Mouse (Mus musculus) liver, adult 2 months (tissue): ENCODE measurements around the gene Cd247. TPM values are rescaled to one million over a fixed set of nuclear protein-coding genes. Genes with fewer than 3 reads are reported as not detected.

Source experiments
- DNase-seq: peaks from one replicate; pipeline ENCODE4 v3.0.0-alpha.2; 2011; ENCODE audit warnings: low read depth, low spot score; ENCODE audit errors: extremely low read depth
- H3K27ac ChIP-seq: fragments of 200-500 bp; replicated peaks from 2 replicates; pipeline ENCODE4 v1.5.1; 2012; ENCODE audit warnings: low read depth, mild to moderate bottlenecking, control low read depth, inconsistent platforms, low read length; ENCODE audit not compliant: insufficient read depth
- H3K27me3 ChIP-seq: fragments of 200-500 bp; 2 replicates; pipeline ENCODE4 v1.6.1; 2012; ENCODE audit warnings: mild to moderate bottlenecking, moderate library complexity, low read length, inconsistent platforms; ENCODE audit not compliant: control insufficient read depth, insufficient read depth
- H3K36me3 ChIP-seq: fragments of 200-500 bp; 2 replicates; pipeline ENCODE4 v1.6.1; 2012; ENCODE audit warnings: low read length, inconsistent platforms; ENCODE audit not compliant: control insufficient read depth, insufficient read depth
- H3K4me1 ChIP-seq: fragments of 200-500 bp; 2 replicates; pipeline ENCODE4 v1.6.1; 2011; ENCODE audit warnings: low read length; ENCODE audit not compliant: control insufficient read depth, insufficient read depth
- H3K4me3 ChIP-seq: fragments of 200-500 bp; 2 replicates; pipeline ENCODE4 v1.5.1; 2011; ENCODE audit warnings: low read depth, mild to moderate bottlenecking, control low read depth, low read length, moderate library complexity; ENCODE audit not compliant: insufficient read depth
- H3K79me2 ChIP-seq: fragments of 200-500 bp; 2 replicates; pipeline ENCODE4 v1.6.1; 2012; ENCODE audit warnings: inconsistent platforms, mild to moderate bottlenecking, low read length, moderate library complexity; ENCODE audit not compliant: control insufficient read depth, insufficient read depth
- H3K9ac ChIP-seq: fragments of 200-500 bp; 2 replicates; pipeline ENCODE4 v1.6.1; 2012; ENCODE audit warnings: low read depth, mild to moderate bottlenecking, control low read depth, inconsistent platforms, low read length
- CTCF ChIP-seq: fragments of 200-500 bp; IDR thresholded peaks from 2 replicates; pipeline ENCODE4 v1.5.1; 2011; ENCODE audit warnings: low read depth, low read length, control low read depth
- POLR2A ChIP-seq: fragments of 200-500 bp; IDR thresholded peaks from 2 replicates; pipeline ENCODE4 v1.6.1; 2011; ENCODE audit warnings: low read length, control low read depth; ENCODE audit not compliant: insufficient read depth; ENCODE audit errors: extremely low read depth
- WGBS: fragments of 180-500 bp; shearing (Covaris S2); methylation state at CpG from one replicate; pipeline ENCODE4 v1.1.7; 2018; 5-methylcytosine and 5-hydroxymethylcytosine counted together
- polyA plus RNA-seq: library from polyadenylated mRNA; depleted of rRNA; stranded (reverse); fragments of >200 nt; gene quantifications from 2 replicates; pipeline ENCODE4 v1.2.3, GENCODE M21; 2012
- total RNA-seq: library from RNA; depleted of rRNA; stranded (reverse); fragments of >200 nt; gene quantifications from 2 replicates; pipeline ENCODE4 v1.2.3, GENCODE M21; 2014

Cd247 gene
- total and polyA plus RNA-seq, 2 experiments: 0.55 to 0.64 TPM

DNA sequence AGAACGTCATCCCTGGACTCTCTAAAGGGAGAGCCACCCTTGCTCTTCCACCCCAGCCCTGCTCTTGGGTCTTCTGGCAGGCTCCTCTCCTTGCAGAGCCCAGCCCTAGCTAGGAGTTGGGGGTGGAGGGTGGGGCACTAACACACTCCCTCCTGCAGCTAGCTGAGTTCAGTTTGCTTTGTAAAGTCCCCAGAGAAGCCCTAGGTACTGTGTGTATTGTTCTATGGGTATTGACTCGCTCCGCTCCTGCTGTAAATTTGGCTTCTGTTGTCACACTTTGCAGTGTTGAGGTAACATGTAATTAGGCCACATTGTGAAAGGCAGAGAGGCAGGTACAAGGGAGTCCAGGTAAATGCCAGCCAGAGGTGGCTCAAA lies 72.7 kb downstream of the Cd247 start:
- Histone ChIP-seq H3K9ac (no peak overlapping the region), H3K4me3 (no peak overlapping the region), H3K27ac (no peak overlapping the region), H3K36me3 (no peaks in the 10 kb centered on the region; the same call in 1 of the 2 replicates), H3K27me3 (no peaks in the 10 kb centered on the region), H3K4me1 (no peaks in the 10 kb centered on the region), H3K79me2 (no peaks in the 10 kb centered on the region)
- DNase-seq: no peak
- WGBS: 76% methylated on average over 3 of the region's 3 CpGs
- TF ChIP-seq CTCF (no peak), POLR2A (no peak)

- TF ChIP-seq POLR2A (no peak), CTCF (no peak)
- Histone ChIP-seq H3K9ac (no peak overlapping the region), H3K4me1 (no peaks in the 10 kb centered on the region), H3K27me3 (no peaks in the 10 kb centered on the region), H3K36me3 (no peaks in the 10 kb centered on the region; the same call in 1 of the 2 replicates), H3K4me3 (no peak overlapping the region), H3K27ac (no peak overlapping the region), H3K79me2 (no peaks in the 10 kb centered on the region)
- no peak for DNase-seq
- 87% methylated on average over 7 of the region's 7 CpGs for WGBS
Observed at GRCm38 (mm10) chr1:165862059-165862458, 73.6 kb downstream of the Cd247 start.

DNA sequence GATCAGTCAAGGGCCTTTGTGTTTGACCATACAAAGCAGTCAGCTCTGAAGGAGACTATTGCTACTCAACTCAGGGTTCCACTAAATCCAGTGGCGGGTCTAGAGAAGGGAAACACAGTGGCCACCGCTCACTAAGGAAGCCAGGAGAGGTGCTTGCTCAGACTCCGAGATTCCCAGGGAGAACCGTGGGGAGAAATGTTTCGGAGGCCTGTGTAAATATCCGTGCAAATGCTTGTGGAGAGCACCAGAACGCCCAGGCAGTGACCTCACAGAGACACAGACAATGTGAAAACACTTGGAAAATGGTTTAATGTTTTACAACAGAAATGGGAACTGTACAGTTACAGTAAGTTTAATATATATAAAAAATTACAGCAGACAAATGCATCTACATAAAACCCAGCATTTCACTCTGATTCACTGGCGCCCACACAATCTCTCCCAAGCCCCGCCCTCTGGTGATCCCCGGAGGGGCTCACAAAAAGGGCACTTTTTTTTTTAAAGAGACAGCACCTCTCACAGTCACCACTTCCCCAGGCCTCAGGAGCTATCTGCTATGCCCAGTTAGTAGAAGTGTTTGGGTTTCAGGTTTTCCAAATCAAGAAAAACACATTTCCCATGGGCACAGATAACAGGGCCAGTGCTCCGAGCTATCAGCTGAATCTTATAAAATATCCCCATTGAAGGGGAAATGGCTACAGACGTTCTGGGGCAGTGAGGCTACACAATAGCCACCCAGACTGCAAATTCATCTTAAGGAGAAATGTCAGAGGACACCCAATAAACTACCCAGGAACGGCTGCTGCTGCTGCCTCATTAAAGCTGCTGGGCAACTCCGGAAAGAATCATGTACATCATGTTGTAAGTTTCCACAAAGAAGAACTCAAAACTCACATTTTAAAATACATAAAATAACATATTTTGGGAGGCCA lies 76.6 kb downstream of the Cd247 start:
- H3K27ac ChIP-seq: no peak overlapping the region
- 75% methylated on average over 14 of the region's 14 CpGs for WGBS
- no peaks in the 10 kb centered on the region for H3K4me1 ChIP-seq
- TF ChIP-seq CTCF (no peak), POLR2A (no peak)
- no peak for DNase-seq
- no peaks in the 10 kb centered on the region for H3K27me3 ChIP-seq
- no peak overlapping the region for H3K4me3 ChIP-seq
- H3K36me3 ChIP-seq: no peaks in the 10 kb centered on the region; the same call in 1 of the 2 replicates
- no peak overlapping the region for H3K9ac ChIP-seq
- H3K79me2 ChIP-seq: no peaks in the 10 kb centered on the region

- peaks cover 3% of the 10 kb centered on the region; the same call in 1 of the 2 replicates for H3K36me3 ChIP-seq
- no peak overlapping the region for H3K27ac ChIP-seq
- TF ChIP-seq POLR2A (no peak), CTCF (no peak)
- H3K79me2 ChIP-seq: no peaks in the 10 kb centered on the region
- no peak for DNase-seq
- WGBS: 57% methylated on average over 5 of the region's 5 CpGs
- no peaks in the 10 kb centered on the region for H3K4me1 ChIP-seq
- H3K9ac ChIP-seq: no peak overlapping the region
- H3K27me3 ChIP-seq: no peaks in the 10 kb centered on the region
- H3K4me3 ChIP-seq: no peak overlapping the region
Observed at GRCm38 (mm10) chr1:165866630-165867280, 78.3 kb downstream of the Cd247 start.

DNA sequence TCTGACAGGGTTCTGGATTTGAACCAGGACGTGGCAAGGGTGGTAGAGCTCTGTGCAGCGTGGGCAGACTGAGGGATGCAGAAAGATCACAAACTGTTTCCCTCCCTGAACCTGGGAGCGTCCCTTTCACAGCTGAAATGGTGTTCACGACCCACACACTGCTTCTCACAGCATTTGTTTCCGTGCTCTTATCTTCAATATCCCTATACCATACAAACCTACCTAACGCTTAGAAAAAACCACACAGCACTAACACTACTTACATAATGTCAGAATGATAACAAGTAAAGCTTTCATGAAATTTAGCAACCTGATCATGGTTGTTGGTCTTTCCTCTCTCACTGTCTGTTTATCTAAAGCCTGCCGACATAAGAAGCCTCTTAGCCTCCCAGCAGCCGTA lies 80.2 kb downstream of the Cd247 start:
- Histone ChIP-seq H3K36me3 (peaks cover 3% of the 10 kb centered on the region; the same call in 1 of the 2 replicates), H3K9ac (no peak overlapping the region), H3K27ac (no peak overlapping the region), H3K4me1 (no peaks in the 10 kb centered on the region), H3K4me3 (no peak overlapping the region), H3K79me2 (no peaks in the 10 kb centered on the region), H3K27me3 (no peaks in the 10 kb centered on the region)
- WGBS: 92% methylated on average over 8 of the region's 8 CpGs
- no peak for TF ChIP-seq POLR2A
- no peak for TF ChIP-seq CTCF
- DNase-seq: no peak

DNA sequence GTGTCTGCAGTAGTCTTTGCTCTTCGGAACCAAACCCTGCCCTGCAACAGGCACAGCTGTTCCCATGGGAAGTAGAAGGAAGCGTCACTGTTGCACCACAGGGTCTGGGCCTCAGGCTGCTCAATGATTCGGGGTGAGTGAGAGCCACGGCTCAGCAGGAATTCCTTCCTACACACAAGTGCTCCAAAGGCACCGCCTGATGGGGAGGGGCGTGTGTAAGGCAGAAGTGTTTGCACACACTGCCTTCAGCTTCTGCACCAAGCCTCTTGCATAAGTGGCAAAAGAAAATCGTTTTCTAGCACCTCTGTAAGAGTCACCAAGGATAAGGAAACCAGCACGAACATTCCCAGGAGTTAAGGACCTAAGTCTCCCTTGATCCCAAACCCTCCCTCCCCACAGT lies 86.2 kb downstream of the Cd247 start:
- Histone ChIP-seq H3K36me3 (peaks cover 24% of the 10 kb centered on the region), H3K79me2 (no peaks in the 10 kb centered on the region), H3K27ac (no peak overlapping the region), H3K9ac (no peak overlapping the region), H3K4me1 (no peaks in the 10 kb centered on the region), H3K27me3 (no peaks in the 10 kb centered on the region), H3K4me3 (no peak overlapping the region)
- no peak for DNase-seq
- WGBS: 78% methylated on average over 8 of the region's 8 CpGs
- TF ChIP-seq POLR2A (no peak), CTCF (no peak)
